21 mouse cellular contexts compared by ENCODE assay signal in genomic region chr5:81055253-81055652, GRCm38 (mm10). TPM values are rescaled to one million over a fixed set of nuclear protein-coding genes. Genes with fewer than 3 reads are reported as not detected.
DNase-seq lines count a peak whose midpoint lies in the region; TF ChIP-seq lines count a peak whose summit lies in the region.
"Had no signal": no experiment of that assay in that cellular context is flagged by ENCODE, and none has a peak within 500 bp of the region (broad histone marks: within the 10 kb centered on the region; RNA-seq: fewer than 3 reads in every experiment).

No protein-coding gene starts in this region.

- no peaks in the 10 kb centered on the region for H3K36me3 ChIP-seq in myocyte (ENCODE audit: control insufficient read depth, insufficient read depth)
- H3K36me3 ChIP-seq: embryonic facial prominence, embryonic 10.5 days; embryonic facial prominence, embryonic 12.5 days; forebrain, embryonic 15.5 days; G1E had no signal

- DNase-seq in 3T3-L1 (ENCODE audit: low read depth, low spot score) (peak; percentile 77), NIH3T3 (ENCODE audit: low read depth) (peak; percentile 29), liver (no peak)
- DNase-seq in urinary bladder, postnatal 36 days (ENCODE audit: low spot score in 2 of 2), result no peak
- DNase-seq: adrenal gland, adult 2 months; adrenal gland, postnatal 10 days; adrenal gland, postnatal 25 days; B cell, adult 2 months; cerebellum, adult 11-12 months; cerebellum, adult 2 months; cerebellum, adult 9-10 months; cerebellum, postnatal 10 days; cerebellum, postnatal 25 days; forebrain, postnatal 0 days had no signal

- no peaks in the 10 kb centered on the region for H3K27me3 ChIP-seq in myocyte (ENCODE audit: control insufficient read depth, insufficient read depth, insufficient read length)
- H3K27me3 ChIP-seq: CH12.LX; embryonic facial prominence, embryonic 12.5 days; forebrain, embryonic 13.5 days; forebrain, embryonic 15.5 days had no signal

- peaks cover 76% of the 10 kb centered on the region for H3K79me2 ChIP-seq in myocyte (ENCODE audit: control insufficient read depth, insufficient read depth)

- peak overlapping the region; percentile 83 for H3K4me2 ChIP-seq in myocyte (ENCODE audit: low read depth)
- H3K4me2 ChIP-seq: embryonic facial prominence, embryonic 12.5 days; forebrain, embryonic 13.5 days; forebrain, embryonic 15.5 days had no signal

- no peak for TF ChIP-seq POLR2A in myocyte (IDR thresholded peaks at IDR 0.05; ENCODE audit: insufficient read length, low read depth)

- no peak overlapping the region for H3K4me3 ChIP-seq in myocyte
- H3K4me3 ChIP-seq: embryonic facial prominence, embryonic 10.5 days; embryonic facial prominence, embryonic 12.5 days; forebrain, embryonic 13.5 days; forebrain, embryonic 15.5 days had no signal

- H3ac ChIP-seq in myocyte (ENCODE audit: control insufficient read depth, insufficient read length), result no peak overlapping the region

TF ChIP-seq in myocyte, 11 proteins besides CTCF, POLR2A, EP300 and RAD21:
- TF ChIP-seq TCF3 (IDR thresholded peaks at IDR 0.05; ENCODE audit: insufficient read length, low read depth) (no peak), TCF12 (IDR thresholded peaks at IDR 0.05; ENCODE audit: insufficient read depth, poor library complexity, severe bottlenecking) (no peak), USF1 (IDR thresholded peaks at IDR 0.05; ENCODE audit: low read depth) (no peak), REST (IDR thresholded peaks at IDR 0.05; ENCODE audit: insufficient read depth, insufficient read length) (no peak), SRF (IDR thresholded peaks at IDR 0.05; ENCODE audit: control insufficient read depth, insufficient read length, low read depth) (no peak), MYOG (IDR thresholded peaks at IDR 0.05; ENCODE audit: control insufficient read depth in 1 of 3, insufficient read depth in 1 of 3, insufficient read length in 2 of 3, low read depth in 2 of 3) (no peak), MYOD1 (IDR thresholded peaks at IDR 0.05; ENCODE audit: control insufficient read depth in 1 of 3, insufficient read length in 2 of 3, low read depth in 2 of 3) (no peak), CEBPB (IDR thresholded peaks at IDR 0.05; ENCODE audit: insufficient read depth, poor library complexity, severe bottlenecking) (no peak), MAX (IDR thresholded peaks at IDR 0.05; ENCODE audit: low read depth) (no peak), E2F4 (IDR thresholded peaks at IDR 0.05; ENCODE audit: insufficient read depth) (no peak), POLR2AphosphoS2 (IDR thresholded peaks at IDR 0.05; ENCODE audit: insufficient read length, low read depth) (no peak)

RNA-seq across cellular contexts. Expression of gene Adgrl3, which starts 35.3 kb away (rescaled TPM):
- polyA plus RNA-seq in myocyte (2012; fragmentation: generic; extraction: Trizol), result 15.8 TPM
- polyA plus RNA-seq: G1E had no signal

Comparison
In these comparisons a context has a peak if more than half of its experiments do, and no peak if none do; other contexts are left out.
1. DNase-seq: peak in 3T3-L1 (single experiment) and NIH3T3 (single experiment); none in urinary bladder, postnatal 36 days (0 of 2) and liver (single experiment).